Mouse (Mus musculus) erythroblast, embryonic 14.5 days (primary cell): ENCODE results near the gene Arnt2.

Source experiments
- GATA1 ChIP-seq: IDR thresholded peaks from 2 replicates; pipeline ENCODE4 v1.6.1; 2012; ENCODE audit warnings: low read length, inconsistent platforms, mixed read lengths
- TAL1 ChIP-seq: IDR thresholded peaks from 3 replicates; pipeline ENCODE4 v1.6.1; 2012; ENCODE audit warnings: low read length, inconsistent platforms, mixed read lengths

GRCm38 (mm10) chr7:84336580-84336886, 73.4 kb downstream of the Arnt2 start:
- TF ChIP-seq GATA1 (no peak), TAL1 (no peak)
